Mouse (Mus musculus) skeletal muscle tissue, postnatal 0 days (tissue): Measurements from ENCODE around the gene Rab39. TPM values are rescaled to one million over a fixed set of nuclear protein-coding genes. Genes with fewer than 3 reads are reported as not detected.

Source experiments
- polyA plus RNA-seq: library from polyadenylated mRNA; unstranded; fragments of >200 nt; fragmentation: Nextera tagmentation; extraction: Ambion mirVana; gene quantifications from 2 replicates; pipeline ENCODE4 v1.2.1, GENCODE M21; 2015

Rab39 gene
- 0.15 TPM in 2 replicates for polyA plus RNA-seq

DNA sequence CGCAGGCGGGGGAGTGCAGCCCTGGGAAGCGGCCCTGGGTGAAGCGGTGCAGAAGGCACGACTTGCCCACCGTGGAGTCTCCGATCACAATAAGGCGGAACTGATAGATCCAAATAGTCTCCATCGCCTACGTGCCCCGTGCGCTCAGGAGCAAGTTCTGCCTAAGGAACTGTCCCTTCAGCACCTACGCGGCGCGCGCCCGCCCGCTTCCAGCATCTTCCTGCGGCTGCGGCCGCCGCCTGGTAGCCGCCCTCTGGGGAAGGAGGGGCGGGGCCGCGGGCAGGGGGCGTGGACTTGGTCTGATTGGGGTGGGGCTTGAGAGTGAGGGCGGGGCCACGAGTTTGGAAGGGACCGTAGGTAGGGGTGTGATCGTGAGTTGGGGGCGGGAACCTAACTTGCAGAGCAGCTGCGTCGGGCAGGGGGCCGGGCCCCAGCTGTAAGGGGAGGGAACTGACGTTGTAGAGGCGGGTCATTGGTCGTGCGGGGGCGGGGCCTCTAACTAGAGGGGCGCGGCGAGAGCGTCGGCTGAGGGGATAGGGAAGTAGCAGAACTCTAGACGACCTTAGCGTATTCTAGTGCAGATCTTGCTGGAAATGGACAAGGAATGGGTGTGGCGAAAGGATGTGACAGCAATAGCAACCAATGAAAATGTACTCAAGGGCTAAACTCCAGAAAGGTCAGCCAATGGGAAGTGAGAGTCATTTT is at the start of gene Rab39:
Gene Rab39 (minus strand): TSS at position 241 of the 705 bp plus-strand sequence.

GRCm38 (mm10) chr9:53669680-53670219 is 36.3 kb downstream of the Rab39 start, which contains the start of gene Cul5:
TSS of gene Cul5 (minus strand) at chr9:53670014.

Other genes with a start within 250 kb of the Rab39 start
- gene Atm, start 169.5 kb downstream of the Rab39 start, polyA plus RNA-seq, result 3.4 TPM in 2 replicates
- gene Npat, start 169.2 kb downstream of the Rab39 start, polyA plus RNA-seq, result 5.1 and 5.2 TPM in 2 replicates
- gene Acat1, start 95.8 kb downstream of the Rab39 start, polyA plus RNA-seq, result 198 and 215 TPM in 2 replicates
- 26.8 and 26.9 TPM in 2 replicates for gene Cul5, start 36.2 kb downstream of the Rab39 start, polyA plus RNA-seq
- gene Slc35f2, start 65.3 kb upstream of the Rab39 start, polyA plus RNA-seq, result 0.12 TPM in 1 of 2 replicates, not detected in the other
- 1,790 and 2,883 TPM in 2 replicates for gene Sln, start 143.9 kb upstream of the Rab39 start, polyA plus RNA-seq